Mouse (Mus musculus) heart, embryonic 16.5 days (tissue): ENCODE measurements around the gene Ablim1. TPM values are rescaled to one million over a fixed set of nuclear protein-coding genes. Genes with fewer than 3 reads are reported as not detected.
A peak's percentile ranks its signal among the peaks of the same experiment; 100 is the strongest.

Source experiments
- ATAC-seq: fragments of 200-750 bp; cut with Nextera tagmentation; replicated peaks from 2 replicates; pipeline ENCODE4 v1.8.0; 2017; ENCODE audit warnings: moderate number of reproducible peaks; ENCODE audit not compliant: insufficient read depth, low FRiP score; ENCODE audit errors: extremely low read depth
- H3K27ac ChIP-seq: fragments of 300-500 bp; sonication (generic); 2 replicates; pipeline ENCODE4 v1.5.1; 2014; ENCODE audit warnings: mild to moderate bottlenecking, low read length, control low read depth, moderate library complexity
- H3K27me3 ChIP-seq: fragments of 300-500 bp; sonication (generic); 2 replicates; pipeline ENCODE4 v1.6.1; 2014; ENCODE audit warnings: low read length, mixed read lengths; ENCODE audit not compliant: control insufficient read depth, insufficient read depth
- H3K36me3 ChIP-seq: fragments of 300-500 bp; sonication (generic); 2 replicates; pipeline ENCODE4 v1.6.1; 2014; ENCODE audit not compliant: control insufficient read depth, insufficient read depth
- H3K4me1 ChIP-seq: fragments of 300-500 bp; sonication (generic); 2 replicates; pipeline ENCODE4 v1.6.1; 2014; ENCODE audit warnings: low read length, mixed read lengths; ENCODE audit not compliant: control insufficient read depth, insufficient read depth
- H3K4me2 ChIP-seq: fragments of 300-500 bp; sonication (generic); 2 replicates; pipeline ENCODE4 v1.6.1; 2014; ENCODE audit warnings: low read depth, mild to moderate bottlenecking, control low read depth, low read length
- H3K4me3 ChIP-seq: fragments of 300-500 bp; sonication (generic); 2 replicates; pipeline ENCODE4 v1.5.1; 2014; ENCODE audit warnings: mild to moderate bottlenecking, control low read depth, low read length
- H3K9ac ChIP-seq: fragments of 300-500 bp; sonication (generic); 2 replicates; pipeline ENCODE4 v1.6.1; 2014; ENCODE audit warnings: low read length, control low read depth
- H3K9me3 ChIP-seq: fragments of 300-500 bp; sonication (generic); replicated peaks from 2 replicates; pipeline ENCODE4 v1.6.1; 2016; ENCODE audit warnings: low read length; ENCODE audit not compliant: control insufficient read depth
- WGBS: fragments of 180-500 bp; shearing (Covaris S2); extraction: QIAGEN DNeasy Blood & Tissue Kit; methylation state at CpG from one replicate; pipeline ENCODE4 v1.1.7; 2014; 5-methylcytosine and 5-hydroxymethylcytosine counted together
- polyA plus RNA-seq: library from polyadenylated mRNA; unstranded; fragments of >200 nt; fragmentation: Nextera tagmentation; extraction: Ambion mirVana; gene quantifications from 2 replicates; pipeline ENCODE4 v1.2.1, GENCODE M21; 2015

Gene Ablim1
- polyA plus RNA-seq, 1 experiment from 2014 or later = 72.6 TPM

- ATAC-seq = no peak
- H3K4me1 ChIP-seq = peaks cover 18% of the 10 kb centered on the region
- H3K9me3 ChIP-seq = no peaks in the 10 kb centered on the region
- no peak overlapping the region for H3K27ac ChIP-seq
- no peak overlapping the region for H3K4me3 ChIP-seq
- no peaks in the 10 kb centered on the region for H3K36me3 ChIP-seq
- no peak overlapping the region for H3K4me2 ChIP-seq
- H3K27me3 ChIP-seq = no peaks in the 10 kb centered on the region
- 84% methylated on average over 4 of the region's 4 CpGs for WGBS
- H3K9ac ChIP-seq = no peak overlapping the region
These were observed 35.1 kb downstream of the Ablim1 start for GRCm38 (mm10) chr19:57279666-57280065.

GRCm38 (mm10) chr19:57278263-57278662 is 36.5 kb downstream of the Ablim1 start:
- 79% methylated on average over 8 of the region's 8 CpGs for WGBS
- Histone ChIP-seq H3K4me2 (no peak overlapping the region), H3K4me1 (peaks cover 24% of the 10 kb centered on the region), H3K9me3 (no peaks in the 10 kb centered on the region), H3K36me3 (no peaks in the 10 kb centered on the region), H3K27ac (no peak overlapping the region), H3K4me3 (no peak overlapping the region), H3K9ac (no peak overlapping the region), H3K27me3 (no peaks in the 10 kb centered on the region)
- no peak for ATAC-seq

GRCm38 (mm10) chr19:57277010-57277409 is 37.7 kb downstream of the Ablim1 start:
- Histone ChIP-seq H3K4me2 (no peak overlapping the region), H3K9me3 (no peaks in the 10 kb centered on the region), H3K36me3 (no peaks in the 10 kb centered on the region), H3K4me3 (no peak overlapping the region), H3K9ac (no peak overlapping the region), H3K4me1 (peaks cover 31% of the 10 kb centered on the region), H3K27me3 (no peaks in the 10 kb centered on the region), H3K27ac (no peak overlapping the region)
- WGBS = 83% methylated on average over 6 of the region's 6 CpGs
- no peak for ATAC-seq

GRCm38 (mm10) chr19:57275166-57275953 is 39.4 kb downstream of the Ablim1 start:
- WGBS = 54% methylated on average over 15 of the region's 15 CpGs
- Histone ChIP-seq H3K4me3 (peak overlapping the region; percentile 18; the same call in 1 of the 2 replicates), H3K9ac (peak overlapping the region; percentile 41; the same call in 1 of the 2 replicates), H3K36me3 (no peaks in the 10 kb centered on the region), H3K27ac (peak overlapping the region; percentile 68), H3K27me3 (no peaks in the 10 kb centered on the region), H3K9me3 (no peaks in the 10 kb centered on the region), H3K4me1 (peaks cover 45% of the 10 kb centered on the region), H3K4me2 (peak overlapping the region; percentile 50)
- no peak for ATAC-seq

- Histone ChIP-seq H3K27ac (peak overlapping the region; percentile 68), H3K4me1 (peaks cover 51% of the 10 kb centered on the region), H3K36me3 (no peaks in the 10 kb centered on the region), H3K9ac (peak overlapping the region; percentile 41; the same call in 1 of the 2 replicates), H3K27me3 (no peaks in the 10 kb centered on the region), H3K9me3 (no peaks in the 10 kb centered on the region), H3K4me3 (peak overlapping the region; percentile 18), H3K4me2 (peak overlapping the region; percentile 50)
- ATAC-seq = no peak
- 37% methylated on average over 6 of the region's 6 CpGs for WGBS
These were observed 40.0 kb downstream of the Ablim1 start for GRCm38 (mm10) chr19:57274717-57275116.

GRCm38 (mm10) chr19:57274286-57274685 is 40.4 kb downstream of the Ablim1 start:
- no peak for ATAC-seq
- WGBS = 49% methylated on average over 12 of the region's 12 CpGs
- H3K9ac ChIP-seq = no peak overlapping the region
- no peaks in the 10 kb centered on the region for H3K9me3 ChIP-seq
- H3K36me3 ChIP-seq = no peaks in the 10 kb centered on the region
- H3K4me1 ChIP-seq = peaks cover 55% of the 10 kb centered on the region
- H3K4me2 ChIP-seq = peak overlapping the region; percentile 50
- H3K27me3 ChIP-seq = no peaks in the 10 kb centered on the region
- peak overlapping the region; percentile 18; the same call in 1 of the 2 replicates for H3K4me3 ChIP-seq
- H3K27ac ChIP-seq = peak overlapping the region; percentile 68

GRCm38 (mm10) chr19:57272824-57273613 is 41.7 kb downstream of the Ablim1 start:
- 37% methylated on average over 13 of the region's 13 CpGs for WGBS
- H3K4me3 ChIP-seq = no peak overlapping the region
- H3K27ac ChIP-seq = peak overlapping the region; percentile 88
- ATAC-seq = peak; percentile 67
- H3K27me3 ChIP-seq = no peaks in the 10 kb centered on the region
- no peaks in the 10 kb centered on the region for H3K36me3 ChIP-seq
- no peaks in the 10 kb centered on the region for H3K9me3 ChIP-seq
- peaks cover 59% of the 10 kb centered on the region for H3K4me1 ChIP-seq
- peak overlapping the region; percentile 47 for H3K4me2 ChIP-seq
- H3K9ac ChIP-seq = peak overlapping the region; percentile 3; the same call in 1 of the 2 replicates

GRCm38 (mm10) chr19:57271757-57272156 is 43.0 kb downstream of the Ablim1 start:
- 37% methylated on average over 16 of the region's 16 CpGs for WGBS
- peak overlapping the region; percentile 88 for H3K27ac ChIP-seq
- H3K4me2 ChIP-seq = peak overlapping the region; percentile 47
- no peaks in the 10 kb centered on the region for H3K36me3 ChIP-seq
- H3K4me1 ChIP-seq = peaks cover 61% of the 10 kb centered on the region
- 0 out of 2 replicates have a peak, but pooled peaks have one; percentile 17 for ATAC-seq
- H3K27me3 ChIP-seq = no peaks in the 10 kb centered on the region
- H3K9ac ChIP-seq = peak overlapping the region; percentile 51
- H3K4me3 ChIP-seq = no peak overlapping the region
- H3K9me3 ChIP-seq = no peaks in the 10 kb centered on the region

GRCm38 (mm10) chr19:57270711-57271110 is 44.0 kb downstream of the Ablim1 start:
- Histone ChIP-seq H3K27me3 (no peaks in the 10 kb centered on the region), H3K9me3 (no peaks in the 10 kb centered on the region), H3K4me2 (no peak overlapping the region), H3K4me1 (peaks cover 61% of the 10 kb centered on the region), H3K27ac (peak overlapping the region; percentile 88), H3K36me3 (no peaks in the 10 kb centered on the region), H3K9ac (no peak overlapping the region), H3K4me3 (no peak overlapping the region)
- WGBS = 68% methylated on average over 6 of the region's 6 CpGs
- ATAC-seq = no peak
